Comparison of ENCODE assay signal across 17 mouse cellular contexts in the genomic region with DNA sequence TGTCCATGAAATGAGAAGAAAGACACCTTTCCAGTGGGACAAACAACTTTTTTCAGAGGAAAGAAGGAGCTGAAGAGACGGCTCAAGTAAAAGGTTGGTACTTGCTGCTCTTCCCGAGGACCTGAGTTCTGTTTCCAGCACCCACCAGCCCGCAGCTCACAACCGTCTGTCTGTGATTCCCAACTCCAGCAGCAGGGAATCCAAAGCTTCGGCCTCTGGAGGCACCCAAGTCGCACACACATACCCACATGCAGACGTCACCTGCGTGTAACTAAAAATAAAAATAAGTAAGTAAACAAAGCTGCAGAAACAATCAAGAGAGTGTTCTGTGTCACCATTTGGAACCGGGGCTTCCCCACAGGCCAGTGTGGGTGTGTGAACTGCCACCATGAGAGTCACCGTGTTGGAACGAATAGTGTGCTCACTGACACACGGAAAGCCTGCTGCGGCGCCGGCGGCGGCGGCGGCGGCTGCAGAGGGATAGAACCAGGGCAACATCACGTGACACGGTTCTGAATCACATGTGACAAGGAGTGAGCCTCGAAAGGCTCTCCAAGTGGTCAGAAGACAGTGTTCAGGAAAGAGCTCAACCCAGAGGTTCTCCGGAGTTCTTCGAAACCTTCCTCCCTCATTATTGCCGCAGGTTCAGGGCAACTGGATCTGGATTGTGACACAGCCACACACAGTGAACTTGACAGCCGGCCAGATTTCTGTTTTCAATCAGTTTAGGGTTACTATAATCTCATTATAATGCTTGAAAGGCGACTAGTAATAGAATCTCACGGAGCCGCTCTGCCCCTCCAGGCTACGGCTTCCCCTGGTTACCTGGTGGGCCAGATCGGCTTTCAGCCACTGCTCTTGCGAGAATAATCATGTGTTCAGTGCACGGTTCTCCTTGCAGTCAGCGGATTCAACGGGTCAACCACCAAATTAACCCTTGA.
DNase-seq lines count a peak whose midpoint lies in the region; ATAC-seq and TF ChIP-seq lines count a peak whose summit lies in the region.
"Had no signal": no experiment of that assay in that cellular context is flagged by ENCODE, and none has a peak within 500 bp of the region (broad histone marks: within the 10 kb centered on the region; RNA-seq: fewer than 3 reads in every experiment).

No protein-coding gene starts in this region.

- H3K9ac ChIP-seq in limb, embryonic 14.5 days (ENCODE audit: low read depth, low read length, severe bottlenecking) = no peak overlapping the region
- H3K9ac ChIP-seq: forebrain, embryonic 13.5 days; heart, embryonic 13.5 days; hindbrain, embryonic 12.5 days; neural tube, embryonic 15.5 days had no signal

- peak; percentile 13 for DNase-seq in adrenal gland, postnatal 10 days
- no peak for DNase-seq in adrenal gland, adult 8-10 months
- DNase-seq in kidney, postnatal 36 days = peak; percentile 10 to 12
- no peak for DNase-seq in kidney, adult 8-10 months
- DNase-seq in embryo, embryonic 11 days = peak; percentile 63
- DNase-seq in limb, embryonic 14.5 days (ENCODE audit: low spot score) = peak; percentile 18
- no peak for DNase-seq in layer of hippocampus, adult 18-20 months (ENCODE audit: low spot score in 2 of 2)
- no peak for DNase-seq in spleen, adult 18-20 months
- DNase-seq: gastrocnemius, postnatal 25 days; lung, postnatal 14 days; right cerebral cortex, postnatal 14 days had no signal

- H3K9me3 ChIP-seq in limb, embryonic 14.5 days (ENCODE audit: control insufficient read depth, low read length) = no peaks in the 10 kb centered on the region
- H3K9me3 ChIP-seq: forebrain, embryonic 13.5 days; G1E; heart, embryonic 13.5 days; hindbrain, embryonic 12.5 days; neural tube, embryonic 15.5 days had no signal

- 0 out of 2 replicates have a peak, but pooled peaks have one; percentile 23 for ATAC-seq in limb, embryonic 14.5 days (ENCODE audit: low FRiP score, low read depth)
- ATAC-seq: forebrain, embryonic 13.5 days had no signal

- 56% methylated on average over 36 of the region's 36 CpGs for WGBS in limb, embryonic 14.5 days

- H3K36me3 ChIP-seq in limb, embryonic 14.5 days (ENCODE audit: control insufficient read depth, insufficient read depth, low read length) = no peaks in the 10 kb centered on the region
- H3K36me3 ChIP-seq: G1E; heart, embryonic 13.5 days; hindbrain, embryonic 12.5 days; neural tube, embryonic 15.5 days had no signal

- no peak overlapping the region for H3K27ac ChIP-seq in limb, embryonic 14.5 days (replicated peaks; ENCODE audit: low read depth, low read length)
- H3K27ac ChIP-seq: forebrain, embryonic 13.5 days; heart, embryonic 13.5 days; hindbrain, embryonic 12.5 days; neural tube, embryonic 15.5 days had no signal

- H3K27me3 ChIP-seq in limb, embryonic 14.5 days (ENCODE audit: control insufficient read depth, insufficient read depth, low read length) = 0 out of 2 replicates have a peak, but pooled peaks cover 6% of the 10 kb centered on the region

- 0 out of 2 replicates have a peak, but pooled peaks cover 6% of the 10 kb centered on the region for H3K4me1 ChIP-seq in limb, embryonic 14.5 days (ENCODE audit: control insufficient read depth, insufficient read depth, low read length)
- H3K4me1 ChIP-seq: neural tube, embryonic 15.5 days had no signal

- H3K4me2 ChIP-seq in limb, embryonic 14.5 days (replicated peaks; ENCODE audit: low read depth, low read length, severe bottlenecking) = no peak overlapping the region
- H3K4me2 ChIP-seq: forebrain, embryonic 13.5 days; heart, embryonic 13.5 days; hindbrain, embryonic 12.5 days; liver, embryonic 11.5 days; neural tube, embryonic 15.5 days had no signal

- H3K4me3 ChIP-seq in limb, embryonic 14.5 days (replicated peaks; ENCODE audit: low read length) = no peak overlapping the region
- H3K4me3 ChIP-seq: forebrain, embryonic 13.5 days; heart, embryonic 13.5 days; hindbrain, embryonic 12.5 days; neural tube, embryonic 15.5 days had no signal

- TF ChIP-seq POLR2A in limb, embryonic 14.5 days (IDR thresholded peaks at IDR 0.05; ENCODE audit: borderline replicate concordance, extremely low read depth, insufficient read depth, insufficient read length) = no peak

Comparison
In these comparisons a context has a peak if more than half of its experiments do, and no peak if none do; other contexts are left out.
1. DNase-seq: peak in adrenal gland, postnatal 10 days (single experiment), kidney, postnatal 36 days (2 of 2), embryo, embryonic 11 days (single experiment) and limb, embryonic 14.5 days (single experiment); none in adrenal gland, adult 8-10 months (single experiment), kidney, adult 8-10 months (0 of 2), layer of hippocampus, adult 18-20 months (0 of 2) and spleen, adult 18-20 months (0 of 2).